Mouse (Mus musculus): ENCODE measurements at regions not wholly inside any gene's neighbourhood (a gene's known extent, or its start where the extent isn't known, plus 50 kb on each side); places are given as distances from the start of the nearest gene placed in this dataset.

DNA sequence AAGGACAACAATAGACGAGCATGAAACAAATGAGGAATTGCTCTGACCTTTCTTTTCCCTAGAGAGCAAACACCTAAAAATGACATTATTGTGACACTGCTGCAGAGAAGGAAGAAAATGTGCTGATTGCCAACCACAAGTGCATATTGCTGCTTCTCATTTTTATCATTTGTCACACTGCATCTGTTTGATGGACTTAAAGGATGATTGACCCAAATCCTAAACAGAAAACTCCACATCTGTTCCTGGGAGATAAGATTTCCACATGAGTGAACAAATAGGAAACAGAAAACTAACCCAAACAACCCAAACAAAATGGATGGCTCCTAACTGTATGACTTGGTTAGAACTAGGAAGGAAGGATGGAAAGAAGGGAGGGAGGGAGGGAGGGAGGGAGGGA lies 118.5 kb downstream of the Ccdc50 start:
- no peak for ATAC-seq (ENCODE audit: low TSS enrichment)

DNA sequence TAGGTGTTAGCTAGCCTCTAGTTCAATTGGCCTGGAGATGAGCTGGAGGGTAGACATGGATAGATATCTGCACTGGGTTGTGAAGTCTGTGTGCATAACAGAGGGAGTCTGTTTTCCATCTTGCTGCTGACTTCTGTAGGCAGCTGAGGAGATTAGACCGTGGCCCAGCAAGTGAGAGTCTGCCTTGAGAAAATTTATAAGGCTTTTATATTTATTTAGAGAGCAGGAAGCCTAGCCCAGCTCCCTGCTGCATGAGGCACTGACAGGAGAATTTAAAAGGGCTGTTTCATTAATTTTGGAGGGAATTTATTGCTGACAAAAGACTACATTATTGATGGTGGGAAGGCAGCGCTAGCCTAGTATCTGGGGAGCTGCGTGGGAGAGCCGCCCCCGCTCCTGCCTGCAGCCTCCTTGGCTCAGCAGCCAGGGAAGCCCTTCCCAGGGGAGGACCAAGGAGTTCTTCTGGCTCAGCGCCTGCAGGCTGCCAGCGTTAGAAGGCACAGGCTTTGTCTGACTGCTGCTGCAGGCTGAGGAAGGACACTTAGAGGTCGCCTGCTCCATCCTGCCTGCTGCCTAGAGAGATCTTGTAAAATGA lies 135.0 kb downstream of the Ccdc50 start:
- peak; percentile 98 for ATAC-seq (ENCODE audit: low TSS enrichment)

DNA sequence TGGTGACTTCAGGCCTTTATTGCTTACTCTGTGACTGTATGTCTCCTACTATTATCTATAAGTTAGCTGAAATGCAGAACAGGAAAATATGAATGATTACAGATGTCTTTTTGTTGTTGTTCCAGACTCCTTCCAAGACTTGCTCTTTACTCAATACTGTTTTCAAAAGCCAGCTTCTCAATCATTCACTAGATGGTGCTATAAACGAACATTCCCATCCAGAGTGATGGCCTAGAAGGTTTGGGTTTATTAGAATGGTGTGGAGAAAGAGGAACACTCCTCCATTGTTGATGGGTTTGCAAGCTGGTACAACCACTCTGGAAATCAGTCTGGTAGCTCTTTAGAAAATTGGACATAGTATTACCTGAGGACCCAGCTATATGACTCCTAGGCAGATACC lies 138.0 kb downstream of the Ccdc50 start:
- peak; percentile 56; the same call in 1 of the 2 replicates for ATAC-seq (ENCODE audit: low TSS enrichment)

DNA sequence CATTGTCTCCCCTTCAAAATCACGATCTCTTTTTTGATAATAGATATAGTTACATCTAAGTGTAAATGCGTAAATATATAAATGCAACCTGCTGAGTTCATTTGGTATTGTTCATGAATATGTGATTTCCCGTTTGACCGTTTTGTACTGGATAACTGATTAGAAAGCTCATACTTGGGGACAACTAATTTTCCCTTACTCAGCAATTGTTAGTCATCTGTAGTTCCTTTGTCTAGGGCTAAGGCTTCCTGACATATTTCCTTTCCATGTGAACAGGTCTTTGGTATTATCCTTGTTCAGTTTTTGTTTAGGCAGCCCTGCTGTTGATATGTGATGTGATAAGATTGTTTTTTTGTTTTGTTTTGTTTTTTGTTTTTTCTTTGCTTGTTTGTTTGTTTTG lies 142.0 kb downstream of the Ccdc50 start:
- no peak for ATAC-seq (ENCODE audit: low TSS enrichment)
